Mouse (Mus musculus): ENCODE measurements around the gene Tmsb10.
A peak's percentile ranks its signal among the peaks of the same experiment; 100 is the strongest.

Gene Tmsb10

GRCm38 (mm10) chr6:72958662-72959071, at the start of gene Tmsb10:
TSS of gene Tmsb10 (minus strand) at chr6:72958748.
- no peak for DNase-seq (ENCODE audit: low read depth)

GRCm38 (mm10) chr6:73003601-73004000, 45.1 kb upstream of the Tmsb10 start:
- DNase-seq (ENCODE audit: low read depth): no peak

GRCm38 (mm10) chr6:73002391-73002790, 43.8 kb upstream of the Tmsb10 start:
- no peak for DNase-seq (ENCODE audit: low read depth)

GRCm38 (mm10) chr6:72998809-72999208, 40.3 kb upstream of the Tmsb10 start:
- no peak for DNase-seq (ENCODE audit: low read depth)

- DNase-seq (ENCODE audit: low read depth): no peak
These were observed 35.1 kb upstream of the Tmsb10 start for GRCm38 (mm10) chr6:72993688-72994082.

- DNase-seq (ENCODE audit: low read depth): no peak
These were observed 34.6 kb upstream of the Tmsb10 start for GRCm38 (mm10) chr6:72993054-72993687.

- DNase-seq (ENCODE audit: low read depth): no peak
These were observed 31.7 kb upstream of the Tmsb10 start for GRCm38 (mm10) chr6:72990206-72990605.

GRCm38 (mm10) chr6:72989028-72989736, 30.6 kb upstream of the Tmsb10 start:
- DNase-seq (ENCODE audit: low read depth): peak; percentile 57

- no peak for DNase-seq (ENCODE audit: low read depth)
These were observed 24.0 kb upstream of the Tmsb10 start for GRCm38 (mm10) chr6:72982506-72982905.

- no peak for DNase-seq (ENCODE audit: low read depth)
These were observed 23.3 kb upstream of the Tmsb10 start for GRCm38 (mm10) chr6:72981851-72982250.

- peak; percentile 96 for DNase-seq (ENCODE audit: low read depth)
These were observed 22.6 kb upstream of the Tmsb10 start for GRCm38 (mm10) chr6:72981124-72981651.

GRCm38 (mm10) chr6:72976866-72977265, 18.3 kb upstream of the Tmsb10 start:
- DNase-seq (ENCODE audit: low read depth): no peak

- DNase-seq (ENCODE audit: low read depth): no peak
These were observed 12.5 kb upstream of the Tmsb10 start for GRCm38 (mm10) chr6:72971074-72971473.

GRCm38 (mm10) chr6:72969787-72970186, 11.2 kb upstream of the Tmsb10 start:
- DNase-seq (ENCODE audit: low read depth): no peak

GRCm38 (mm10) chr6:72965199-72965598, 6.7 kb upstream of the Tmsb10 start:
- DNase-seq (ENCODE audit: low read depth): no peak

GRCm38 (mm10) chr6:72962281-72962741, 3.8 kb upstream of the Tmsb10 start:
- DNase-seq (ENCODE audit: low read depth): no peak

GRCm38 (mm10) chr6:72961603-72962002, 3.1 kb upstream of the Tmsb10 start:
- no peak for DNase-seq (ENCODE audit: low read depth)

- DNase-seq (ENCODE audit: low read depth): no peak
These were observed 2.1 kb upstream of the Tmsb10 start for GRCm38 (mm10) chr6:72960675-72961074.

GRCm38 (mm10) chr6:72959175-72959574, 627 bp upstream of the Tmsb10 start:
- DNase-seq (ENCODE audit: low read depth): no peak

GRCm38 (mm10) chr6:72957676-72958641, 589 bp downstream of the Tmsb10 start:
- DNase-seq (ENCODE audit: low read depth): peak; percentile 92

- peak; percentile 27 for DNase-seq (ENCODE audit: low read depth)
These were observed 1.5 kb downstream of the Tmsb10 start for GRCm38 (mm10) chr6:72957093-72957435.

Measured in NIH3T3 (cell line).